Mouse (Mus musculus): ENCODE results near the gene Spock3.
"Not testable (repeated sequence)": the region's sequence is repeated elsewhere in the genome, so short reads cannot be mapped to it uniquely, and the experiment has no call there.

The Spock3 gene

DNA sequence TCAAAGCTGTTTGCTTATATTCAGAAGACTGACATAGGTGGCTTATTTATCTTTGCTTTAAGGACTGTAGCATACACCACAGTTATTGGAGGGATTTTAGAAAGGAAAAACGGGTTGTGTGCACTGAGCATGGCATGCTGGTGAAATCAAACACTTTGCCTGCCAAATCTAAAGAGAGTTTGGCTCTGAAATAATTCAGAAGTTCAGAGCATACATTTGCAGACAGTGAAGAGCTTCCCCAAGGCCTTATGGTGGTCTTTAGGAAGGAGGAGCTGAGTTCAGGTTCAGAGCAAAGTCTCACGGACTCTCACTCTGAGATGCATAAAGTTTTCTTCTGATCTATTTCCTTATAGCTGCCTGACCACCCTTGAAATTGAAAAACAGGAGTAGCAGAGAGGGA, at the start of gene Spock3:
Spock3 (plus strand) TSS at position 301 of the 400 bp plus-strand sequence.
- DNase-seq (ENCODE audit: extremely low read depth, insufficient read length, low spot score) = no peak

- peak; percentile 1 for DNase-seq (ENCODE audit: extremely low read depth, insufficient read length, low spot score)
Observed at GRCm38 (mm10) chr8:62951173-62952134, 645 bp downstream of the Spock3 start.

GRCm38 (mm10) chr8:62952481-62952880, 1.7 kb downstream of the Spock3 start:
- DNase-seq (ENCODE audit: extremely low read depth, insufficient read length, low spot score) = no peak

- DNase-seq (ENCODE audit: extremely low read depth, insufficient read length, low spot score) = no peak
Observed at GRCm38 (mm10) chr8:62962608-62963007, 11.8 kb downstream of the Spock3 start.

DNA sequence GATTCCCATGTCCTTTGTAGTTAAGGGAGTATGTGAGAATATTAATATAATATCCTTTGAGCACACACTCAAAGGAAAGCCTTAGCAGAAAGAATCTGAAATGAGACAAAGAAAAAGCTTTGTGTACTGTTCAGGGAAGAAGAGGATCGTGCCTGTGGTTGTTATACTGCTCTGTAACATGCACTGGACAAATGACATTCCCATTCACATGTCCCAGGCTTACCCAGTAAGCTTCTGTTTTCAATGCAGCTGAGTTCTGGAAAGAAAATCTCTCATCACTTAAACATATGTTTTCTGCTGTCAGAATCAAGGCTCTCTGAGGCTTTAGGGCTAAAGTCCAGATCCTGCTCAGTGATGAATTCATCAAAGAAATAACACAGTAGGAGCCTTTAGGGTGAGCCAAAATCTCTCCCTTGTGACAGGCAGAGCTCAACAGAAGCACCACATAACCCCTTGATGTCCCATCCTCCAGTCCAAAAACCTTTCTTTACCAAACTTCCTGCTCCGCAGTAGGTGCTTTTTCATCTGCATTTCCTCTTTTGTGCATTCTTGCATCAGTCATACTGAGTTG, 19.1 kb downstream of the Spock3 start:
- DNase-seq (ENCODE audit: extremely low read depth, insufficient read length, low spot score) = no peak

DNA sequence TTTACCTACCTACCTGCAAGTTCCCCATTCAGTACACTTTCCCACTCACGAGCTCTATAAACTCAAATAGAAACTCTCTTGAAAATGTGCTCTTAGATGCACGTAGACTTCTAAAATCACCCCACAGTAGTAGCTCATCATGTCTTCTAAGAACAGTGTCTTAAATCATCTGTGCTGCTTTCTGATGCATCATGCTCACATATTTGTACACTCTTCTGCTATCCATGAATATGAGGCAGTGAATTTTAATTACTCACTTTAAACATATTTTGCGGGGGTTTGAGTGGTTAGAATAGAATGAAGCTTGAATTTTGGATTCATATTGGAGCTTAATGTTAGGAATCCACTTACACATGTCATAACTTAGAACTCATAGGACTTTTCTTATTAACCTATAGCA, 138.2 kb downstream of the Spock3 start:
- DNase-seq (ENCODE audit: extremely low read depth, insufficient read length, low spot score) = no peak

- no peak for DNase-seq (ENCODE audit: extremely low read depth, insufficient read length, low spot score)
Observed at GRCm38 (mm10) chr8:63098200-63098599, 147.4 kb downstream of the Spock3 start.

DNA sequence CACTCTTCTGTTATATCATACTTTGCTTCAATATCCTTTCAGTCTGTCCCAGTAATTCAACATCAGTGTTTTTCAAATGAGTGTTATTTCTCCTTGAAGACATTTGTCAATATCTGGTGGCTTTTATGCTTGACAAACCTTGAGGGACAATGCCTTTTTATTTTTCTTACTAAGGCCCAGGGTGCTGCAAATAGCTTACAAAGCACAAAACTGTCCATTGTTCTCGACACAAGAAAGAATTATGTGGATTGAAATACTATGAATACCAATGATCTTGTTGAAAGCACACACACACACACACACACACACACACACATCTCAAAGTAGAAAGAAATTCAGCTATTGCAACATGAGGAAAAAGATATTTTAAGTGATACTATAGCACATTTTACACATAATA, 159.0 kb downstream of the Spock3 start:
- DNase-seq (ENCODE audit: extremely low read depth, insufficient read length, low spot score) = no peak

GRCm38 (mm10) chr8:63112919-63113318, 162.1 kb downstream of the Spock3 start:
- no peak for DNase-seq (ENCODE audit: extremely low read depth, insufficient read length, low spot score)

- no peak for DNase-seq (ENCODE audit: extremely low read depth, insufficient read length, low spot score)
Observed at GRCm38 (mm10) chr8:63120508-63120907, 169.7 kb downstream of the Spock3 start.

GRCm38 (mm10) chr8:63135406-63135805, 184.6 kb downstream of the Spock3 start:
- no peak for DNase-seq (ENCODE audit: extremely low read depth, insufficient read length, low spot score)

- not testable (repeated sequence) for DNase-seq (ENCODE audit: extremely low read depth, insufficient read length, low spot score)
Observed at GRCm38 (mm10) chr8:63163861-63164260, 213.1 kb downstream of the Spock3 start.

- no peak for DNase-seq (ENCODE audit: extremely low read depth, insufficient read length, low spot score)
Observed at GRCm38 (mm10) chr8:63165326-63165725, 214.5 kb downstream of the Spock3 start.

DNA sequence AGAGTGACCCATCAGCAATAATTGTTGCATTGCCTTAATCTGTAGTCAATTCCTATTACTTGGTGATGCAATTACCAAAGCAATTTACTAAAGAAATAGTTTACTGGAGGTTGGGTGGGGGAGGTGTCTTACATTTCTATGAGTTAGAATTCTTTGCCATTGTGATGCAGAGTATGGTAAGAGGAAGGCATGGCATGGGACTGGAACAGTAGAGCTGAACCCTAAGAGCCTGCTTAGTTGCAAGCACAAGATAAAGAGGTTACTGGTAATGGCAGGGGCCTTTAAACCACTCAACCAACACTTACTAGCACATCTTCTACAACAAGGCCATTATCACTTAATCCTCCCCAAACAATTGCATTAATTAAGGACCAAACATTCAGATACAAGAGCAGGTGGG, 219.1 kb downstream of the Spock3 start:
- DNase-seq (ENCODE audit: extremely low read depth, insufficient read length, low spot score) = no peak

DNA sequence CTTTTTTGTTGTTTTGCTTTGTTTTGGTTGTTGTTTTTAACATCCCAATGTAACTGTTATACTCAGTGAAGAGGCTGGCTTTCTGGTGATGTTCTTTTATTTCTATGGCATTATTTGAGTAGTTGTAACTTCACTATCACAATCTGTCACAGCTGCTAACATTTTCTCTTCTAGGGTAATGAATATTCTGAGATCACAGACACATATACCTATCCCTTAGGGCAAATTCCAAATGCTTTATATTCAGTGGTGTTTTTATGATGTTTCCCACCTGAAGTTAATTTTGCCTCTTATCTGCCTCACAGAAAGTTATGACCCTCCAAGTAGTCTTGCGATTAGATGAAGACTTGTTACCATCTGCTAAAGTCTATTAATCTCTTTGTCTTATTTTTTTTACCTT, 230.5 kb downstream of the Spock3 start:
- no peak for DNase-seq (ENCODE audit: extremely low read depth, insufficient read length, low spot score)

DNA sequence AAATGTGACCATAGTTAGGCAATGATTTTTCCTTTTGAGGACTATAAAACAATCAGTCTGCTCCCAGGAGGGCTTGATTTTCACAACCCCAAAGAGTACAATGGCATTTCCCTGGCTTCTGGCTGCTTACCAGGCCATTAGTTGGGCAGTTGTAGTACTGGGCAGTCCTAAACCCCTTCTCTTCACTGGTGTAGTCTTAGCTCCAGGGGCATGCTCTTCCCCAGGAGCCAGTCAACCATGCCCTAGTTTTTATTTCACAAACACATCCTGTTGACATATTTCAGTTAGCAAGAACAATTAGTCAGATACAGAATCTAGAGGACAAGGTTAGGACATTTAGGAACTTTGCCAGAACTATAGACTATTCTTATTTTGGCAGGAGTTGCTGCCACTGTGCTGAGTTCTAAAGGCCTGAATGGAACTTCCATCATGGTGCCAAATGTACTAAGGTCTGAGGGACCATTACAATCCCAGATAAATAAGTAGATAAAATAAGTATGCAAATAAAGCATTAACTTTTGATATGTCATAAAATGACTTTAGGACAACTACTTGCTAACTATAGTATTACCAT, 308.1 kb downstream of the Spock3 start:
- no peak for DNase-seq (ENCODE audit: extremely low read depth, insufficient read length, low spot score)

GRCm38 (mm10) chr8:63262516-63262915, 311.7 kb downstream of the Spock3 start:
- no peak for DNase-seq (ENCODE audit: extremely low read depth, insufficient read length, low spot score)

DNA sequence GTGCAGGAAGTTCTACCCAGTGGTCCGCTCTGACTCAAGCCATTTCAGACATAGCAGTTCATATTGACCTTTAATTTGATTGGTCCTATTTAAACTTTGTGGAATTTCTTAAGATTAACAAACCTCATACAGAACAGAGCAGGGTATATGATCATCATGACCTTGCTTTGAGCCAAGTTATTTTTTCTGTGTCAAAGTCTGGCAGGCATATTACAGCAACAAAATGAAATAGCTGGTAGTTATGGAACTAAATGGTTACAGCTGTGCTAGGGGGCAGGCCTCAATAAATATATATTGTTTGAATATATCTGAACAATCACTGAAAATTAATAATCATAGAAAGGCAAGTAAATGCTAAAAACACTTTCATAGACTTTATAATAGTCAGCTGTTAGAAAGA, 384.6 kb downstream of the Spock3 start:
- no peak for DNase-seq (ENCODE audit: extremely low read depth, insufficient read length, low spot score)

DNA sequence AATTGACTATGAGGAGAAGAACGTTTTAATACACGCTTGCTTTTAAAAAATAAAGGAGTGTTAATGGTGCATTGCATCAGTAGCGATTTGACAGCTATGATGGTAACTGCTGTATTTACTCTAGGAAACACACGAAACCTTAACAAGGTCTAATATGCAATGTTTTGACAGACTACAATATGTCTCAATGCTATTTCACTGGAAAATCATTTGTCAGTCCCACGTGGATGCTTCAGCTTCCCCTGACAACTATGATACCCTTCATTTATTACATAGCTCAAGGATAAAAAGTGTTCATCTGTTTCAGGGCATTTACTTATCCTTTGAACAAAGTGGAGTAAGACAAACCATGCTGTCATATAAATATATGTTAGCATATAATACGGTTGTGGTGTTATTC, 417.8 kb downstream of the Spock3 start:
- no peak for DNase-seq (ENCODE audit: extremely low read depth, insufficient read length, low spot score)

DNA sequence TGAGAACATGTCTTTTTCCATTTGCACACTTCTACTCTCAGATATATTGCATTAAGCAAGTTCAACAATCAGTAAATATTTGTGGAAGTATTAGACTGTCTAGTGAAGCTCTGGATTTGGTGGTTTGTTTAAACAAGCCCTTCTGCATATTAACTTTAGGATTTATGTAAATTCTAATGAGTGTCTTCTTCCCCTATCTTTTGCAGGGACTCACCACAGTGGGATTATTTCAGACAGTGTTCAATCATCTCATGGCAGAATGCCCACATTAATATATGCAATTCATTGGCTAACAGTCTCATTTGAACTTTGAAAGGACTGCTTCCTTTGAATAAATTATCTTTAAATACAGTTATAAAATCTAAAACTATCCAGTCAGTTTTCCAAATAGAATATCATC, 446.9 kb downstream of the Spock3 start:
- DNase-seq (ENCODE audit: extremely low read depth, insufficient read length, low spot score) = no peak

All from 3134 (cell line).